Mouse (Mus musculus): ENCODE results near the gene Frem1. TPM values are rescaled to one million over a fixed set of nuclear protein-coding genes. Genes with fewer than 3 reads are reported as not detected.

Gene Frem1
- total RNA-seq, 4 experiments from 2014 or later = 2.0 to 2.6 (median 2.2) TPM

DNA sequence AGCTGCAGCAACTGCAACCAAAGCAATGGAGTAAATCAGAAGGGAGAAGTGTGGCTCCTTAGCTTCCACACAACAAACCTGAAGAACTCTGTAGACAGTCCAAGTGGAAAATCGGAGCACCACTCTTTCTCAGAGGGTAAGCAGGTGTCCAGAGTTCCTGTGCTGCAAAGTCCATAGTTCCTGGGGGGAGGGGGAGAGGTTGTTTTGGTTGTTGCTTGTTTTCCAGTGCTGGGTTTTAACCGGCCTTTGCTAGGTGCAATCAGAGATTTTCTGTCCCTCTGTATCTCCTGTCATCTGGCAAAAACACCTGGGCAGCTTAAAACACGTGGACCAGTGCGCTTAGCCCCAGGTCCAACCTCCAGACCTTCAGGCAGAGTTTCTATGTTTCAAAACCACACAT lies 177.3 kb downstream of the Frem1 start:
- no peak for DNase-seq (ENCODE audit: low spot score in 2 of 2)

DNA sequence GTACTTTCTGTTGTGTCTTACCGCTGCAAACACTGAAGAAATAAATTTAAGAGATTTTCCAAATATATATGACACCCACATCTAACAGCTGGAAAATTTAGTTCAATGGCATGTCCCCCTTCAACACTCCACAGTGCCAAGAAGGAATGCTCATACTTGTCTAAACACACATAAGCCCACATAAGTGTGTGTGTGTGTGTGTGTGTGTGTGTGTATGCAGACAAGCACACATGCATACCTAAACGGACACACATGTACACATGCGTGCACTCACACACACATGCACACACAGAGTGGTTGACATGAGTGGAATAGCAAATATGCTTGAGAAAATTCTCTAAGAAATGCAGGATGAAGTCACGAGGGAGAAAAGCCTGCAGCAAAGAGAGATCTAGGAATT lies 179.6 kb downstream of the Frem1 start:
- no peak for DNase-seq (ENCODE audit: low spot score in 2 of 2)

DNA sequence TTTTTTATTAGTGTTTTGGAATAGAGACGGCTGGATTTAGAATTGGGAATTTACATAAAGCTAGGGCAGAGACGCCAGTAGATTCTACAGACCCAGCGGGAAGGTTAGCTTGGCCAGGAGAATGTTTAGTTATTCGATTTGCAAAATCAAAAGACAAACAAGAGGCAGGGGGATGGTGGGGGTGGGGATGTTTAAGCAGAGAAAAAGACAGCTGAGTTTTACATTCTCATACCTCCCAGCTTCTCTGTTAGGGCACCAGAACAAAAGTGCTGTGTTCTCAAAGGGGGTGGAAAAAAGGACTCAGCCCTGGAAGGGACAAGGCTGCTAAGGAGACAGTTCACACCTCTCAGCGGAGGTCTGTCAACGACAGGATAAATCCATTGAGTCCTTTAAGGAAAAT lies 180.0 kb downstream of the Frem1 start:
- DNase-seq (ENCODE audit: low spot score in 2 of 2) = no peak

DNA sequence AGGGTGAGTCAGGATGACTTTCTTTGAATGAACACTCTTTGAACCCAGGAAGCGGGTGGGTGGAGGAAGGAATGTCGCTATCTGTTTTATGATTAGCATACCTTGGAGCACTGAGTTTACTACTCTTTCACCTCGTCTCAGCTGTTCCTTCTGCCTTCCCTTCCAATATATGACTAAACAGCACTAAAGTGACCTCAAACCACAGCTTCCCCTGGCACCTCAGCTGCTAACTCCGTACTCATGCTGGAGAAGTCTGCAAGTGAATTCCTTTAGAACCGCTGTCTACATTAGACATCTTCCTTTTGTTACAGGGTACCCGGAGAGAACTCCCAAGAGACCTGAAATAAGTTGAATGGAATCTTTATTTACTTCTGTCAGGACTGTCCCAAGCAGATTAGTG lies 181.2 kb downstream of the Frem1 start:
- no peak for DNase-seq (ENCODE audit: low spot score in 2 of 2)

DNA sequence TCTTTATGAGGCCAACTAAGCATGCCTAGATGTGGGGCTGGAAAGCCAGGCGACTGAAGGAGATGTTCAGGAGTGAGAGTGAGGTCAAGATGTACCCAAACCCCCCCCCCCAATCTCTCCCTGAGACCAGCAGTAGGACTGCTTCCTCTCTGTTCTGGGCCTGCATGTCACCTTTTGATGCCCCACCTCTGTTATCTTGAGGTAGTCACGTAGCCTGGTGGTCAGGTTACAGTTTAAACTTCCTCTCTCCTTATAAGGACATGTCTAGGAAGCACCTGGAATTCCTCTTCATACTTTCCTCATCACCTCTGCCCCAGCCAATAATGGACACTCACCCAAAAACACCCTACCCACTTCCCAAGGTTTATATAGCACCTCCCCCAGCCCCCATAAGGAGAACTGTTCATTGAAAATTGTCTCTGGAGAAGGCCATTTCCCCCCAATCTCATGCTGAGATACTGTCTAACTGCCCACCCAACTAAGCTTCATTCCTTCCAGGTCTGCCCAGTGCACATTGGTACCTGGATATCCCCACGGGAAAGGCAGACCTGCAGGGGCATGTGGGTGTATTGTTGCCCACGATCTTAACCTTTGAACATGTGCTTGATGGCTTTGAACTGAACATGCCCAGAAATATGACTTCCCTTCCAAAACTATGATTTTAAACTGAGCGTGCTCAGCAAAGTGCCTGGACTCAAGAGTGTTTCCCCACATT lies 184.3 kb downstream of the Frem1 start:
- no peak for DNase-seq (ENCODE audit: low spot score in 2 of 2)

DNA sequence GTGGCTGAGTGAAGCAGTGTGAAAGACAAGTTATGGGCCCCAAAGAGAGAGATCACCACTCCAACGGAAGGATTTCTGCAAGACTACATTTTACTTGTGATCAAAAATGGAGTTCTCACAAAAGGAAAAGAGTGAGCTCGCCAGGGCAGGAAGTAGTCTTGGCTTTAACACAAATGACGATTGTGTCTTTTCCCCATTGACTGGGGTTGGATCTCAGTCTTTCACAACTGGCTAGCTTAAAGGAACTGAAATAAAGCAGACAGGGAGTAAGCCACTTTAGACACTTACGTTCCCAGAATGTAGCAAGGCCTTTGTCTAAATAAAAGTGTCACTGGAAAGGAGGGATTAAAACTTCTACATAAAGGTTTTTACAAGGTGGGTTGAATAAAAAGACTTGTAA lies 185.0 kb downstream of the Frem1 start:
- DNase-seq (ENCODE audit: low spot score in 2 of 2) = no peak

DNA sequence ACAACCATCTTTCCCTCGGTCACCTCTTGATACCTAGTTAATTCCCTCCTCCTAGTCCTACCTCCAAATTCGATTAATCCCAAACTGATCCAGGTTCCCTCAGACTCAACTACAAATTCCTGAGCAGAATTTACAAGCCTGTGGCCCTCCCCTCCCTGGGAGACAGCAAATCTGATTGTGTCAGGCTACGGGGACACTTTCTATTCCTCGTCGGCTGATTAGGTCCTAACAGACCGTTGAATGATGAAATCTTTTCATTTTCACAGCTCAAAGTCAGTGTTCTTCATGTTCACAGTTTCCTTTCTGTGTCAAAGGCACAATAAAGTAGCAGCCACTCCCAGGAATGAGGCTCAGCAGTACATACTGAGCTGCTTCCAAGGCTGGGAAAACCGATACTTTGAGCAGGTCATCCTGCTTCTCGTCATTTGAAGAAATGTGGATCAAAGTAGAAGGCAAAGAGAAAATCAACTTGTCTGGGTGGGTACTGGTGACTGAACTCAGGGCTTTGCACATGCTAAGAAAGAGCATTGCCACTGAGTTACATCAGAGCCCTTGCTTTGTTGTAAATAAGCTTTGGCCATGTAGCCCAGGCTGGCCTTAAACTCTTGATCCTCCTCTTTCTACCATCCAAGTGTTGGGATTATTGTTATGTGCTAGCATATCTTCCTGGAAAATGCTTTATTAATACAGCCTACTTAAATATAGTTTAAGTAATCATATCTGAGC lies 187.0 kb downstream of the Frem1 start:
- no peak for DNase-seq (ENCODE audit: low spot score in 2 of 2)

DNA sequence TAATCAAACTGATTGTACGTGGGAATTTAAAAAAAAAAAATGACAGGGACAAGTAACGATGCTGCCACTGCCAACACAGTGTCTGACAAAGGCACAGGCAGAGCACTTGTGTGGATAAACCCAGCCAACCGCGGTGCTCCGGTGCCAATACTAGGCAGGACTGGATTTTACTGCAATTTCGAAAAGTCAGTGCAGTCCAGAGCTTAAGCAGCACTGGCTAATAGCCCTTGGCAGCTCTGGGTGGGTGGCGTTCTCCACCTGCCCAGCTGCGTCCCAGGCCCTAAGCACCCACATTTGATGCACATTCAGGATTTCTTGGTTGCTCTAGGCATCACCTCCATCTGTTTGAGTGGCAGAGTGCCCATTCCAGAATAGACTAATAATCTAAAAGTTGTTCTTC lies 188.8 kb downstream of the Frem1 start:
- DNase-seq (ENCODE audit: low spot score in 2 of 2) = no peak

DNA sequence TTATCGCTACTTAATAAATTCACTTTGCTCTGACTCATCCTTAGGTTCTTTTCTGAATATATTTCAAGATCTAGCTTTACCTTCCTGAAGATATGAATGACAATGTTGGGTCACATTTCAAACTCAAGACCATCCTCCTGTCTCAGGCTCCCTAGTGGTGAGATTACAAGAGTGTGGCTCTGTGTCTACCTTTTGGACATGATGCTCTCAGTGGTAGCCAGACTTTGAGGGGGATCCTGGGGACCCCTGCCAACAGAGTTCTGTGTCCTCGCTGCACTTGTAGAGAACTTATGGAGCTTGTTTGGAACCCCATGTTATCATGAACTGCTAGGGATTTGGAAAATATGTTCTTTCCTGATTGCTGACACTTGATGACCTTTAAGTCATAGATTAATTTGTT lies 190.7 kb downstream of the Frem1 start:
- no peak for DNase-seq (ENCODE audit: low spot score in 2 of 2)

DNA sequence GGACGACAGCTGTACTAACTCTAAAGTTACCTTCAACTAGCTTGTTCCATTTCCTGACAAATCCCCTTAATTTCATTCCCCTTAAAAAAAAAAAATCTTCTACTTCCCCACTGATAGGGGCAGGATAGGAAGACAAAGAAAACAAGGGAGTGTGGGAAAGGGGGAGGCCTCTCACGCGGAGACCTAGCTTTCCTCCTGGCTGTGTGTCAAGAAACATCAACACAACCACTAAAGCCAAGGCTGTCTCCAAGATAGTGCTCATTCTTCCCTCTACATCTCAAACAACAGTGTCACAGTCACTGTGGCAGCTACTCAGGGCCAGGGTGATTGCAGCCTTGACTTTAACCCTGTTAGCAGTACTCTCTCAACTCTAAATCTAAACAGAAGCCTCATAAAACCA lies 191.6 kb downstream of the Frem1 start:
- DNase-seq (ENCODE audit: low spot score in 2 of 2) = no peak

DNA sequence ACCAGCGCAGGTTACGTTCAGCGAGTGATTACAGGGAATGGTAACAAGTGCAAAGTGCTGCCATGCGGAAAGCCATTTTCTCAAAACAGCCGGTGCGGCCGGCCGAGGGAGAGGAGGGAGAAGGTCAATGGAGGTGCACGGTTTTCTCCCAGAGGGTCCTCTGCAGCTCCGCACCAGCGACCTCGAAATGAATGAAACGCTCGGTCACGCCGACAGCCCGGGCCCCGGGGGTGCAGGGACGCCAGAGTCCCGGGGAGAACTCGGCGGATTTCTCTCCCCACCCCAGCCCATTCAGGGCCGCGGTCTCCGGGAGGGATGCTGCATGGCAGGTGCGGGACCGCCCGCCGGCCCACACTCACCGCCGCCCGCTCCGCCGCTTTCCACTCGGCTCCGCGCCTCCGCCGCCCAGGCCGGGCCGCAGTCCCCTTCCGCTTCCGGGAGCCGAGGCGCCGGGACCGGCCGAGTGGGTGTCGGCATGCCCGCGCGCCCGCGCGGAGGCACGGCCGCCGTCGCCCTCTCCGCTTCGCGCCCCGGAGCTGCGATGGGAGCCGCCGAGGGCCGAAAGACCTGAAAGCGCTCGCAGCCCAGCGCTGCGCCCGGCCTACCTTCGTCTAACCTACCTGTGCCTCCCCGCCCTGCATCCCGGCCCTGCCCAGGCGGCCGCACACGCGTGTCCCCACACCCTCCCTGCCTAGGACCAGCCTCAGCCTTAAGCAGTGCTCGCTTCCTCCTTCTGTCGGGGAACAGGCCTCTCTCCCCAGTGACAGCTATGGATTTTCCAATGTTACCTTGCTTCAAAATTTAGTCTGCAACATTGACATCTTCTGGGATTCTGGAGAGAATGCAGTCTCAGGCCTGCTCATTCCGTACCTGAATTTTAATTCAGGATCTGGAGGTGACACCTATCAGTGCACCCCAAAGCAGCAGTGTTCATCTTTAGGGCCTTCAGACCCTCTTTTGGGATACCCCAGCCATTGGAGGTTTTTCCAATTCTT lies 192.7 kb downstream of the Frem1 start, which contains the start of gene Zdhhc21:
TSS of gene Zdhhc21 (minus strand) at position 828 of the 995 bp plus-strand sequence.
- peak; percentile 71 to 84 for DNase-seq (ENCODE audit: low spot score in 2 of 2)

DNA sequence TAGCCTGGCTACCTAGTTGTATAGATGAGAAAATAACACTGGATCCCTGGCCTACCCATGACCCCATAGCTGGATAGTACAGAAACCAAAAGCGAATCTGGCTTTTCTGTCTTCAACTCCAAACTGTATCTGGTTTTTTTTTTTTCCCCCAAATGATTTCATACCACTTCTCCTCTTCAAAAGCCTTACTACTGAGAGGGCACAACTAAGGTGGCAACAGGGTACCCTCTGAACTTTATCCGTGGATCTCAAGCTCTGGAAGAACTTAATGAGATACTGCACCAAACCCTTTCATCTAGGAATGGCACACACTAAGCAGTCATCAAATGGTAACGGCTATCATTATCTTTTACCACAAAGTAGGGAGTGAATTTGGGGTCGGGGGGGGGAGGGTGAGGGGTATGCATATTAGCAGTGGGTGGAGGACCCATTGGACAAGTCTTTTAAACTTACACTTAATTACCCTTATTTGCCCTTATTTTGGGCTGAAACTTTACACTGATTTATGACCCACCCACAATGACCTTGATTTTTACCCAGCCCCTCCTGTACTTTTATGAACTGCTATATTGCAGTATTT lies 193.6 kb downstream of the Frem1 start:
- no peak for DNase-seq (ENCODE audit: low spot score in 2 of 2)

DNA sequence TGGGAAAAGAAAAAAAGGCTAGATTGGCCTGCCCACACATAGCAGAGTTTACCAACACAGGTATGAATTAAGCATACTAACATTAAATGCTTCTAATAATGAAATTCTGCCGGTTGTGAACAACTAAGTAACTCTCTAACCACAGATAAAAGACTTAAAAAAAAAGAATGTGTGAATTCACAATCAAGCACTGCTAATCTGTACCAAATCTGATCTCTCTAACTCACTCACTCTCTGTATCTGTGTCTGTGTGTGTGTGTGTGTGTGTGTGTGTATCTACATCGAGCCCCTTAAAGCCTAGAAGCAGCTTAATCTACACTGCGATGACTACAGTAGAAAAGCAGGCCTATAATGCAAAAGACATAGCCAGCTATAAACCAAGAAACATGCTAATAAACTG lies 195.2 kb downstream of the Frem1 start:
- DNase-seq (ENCODE audit: low spot score in 2 of 2) = no peak

DNA sequence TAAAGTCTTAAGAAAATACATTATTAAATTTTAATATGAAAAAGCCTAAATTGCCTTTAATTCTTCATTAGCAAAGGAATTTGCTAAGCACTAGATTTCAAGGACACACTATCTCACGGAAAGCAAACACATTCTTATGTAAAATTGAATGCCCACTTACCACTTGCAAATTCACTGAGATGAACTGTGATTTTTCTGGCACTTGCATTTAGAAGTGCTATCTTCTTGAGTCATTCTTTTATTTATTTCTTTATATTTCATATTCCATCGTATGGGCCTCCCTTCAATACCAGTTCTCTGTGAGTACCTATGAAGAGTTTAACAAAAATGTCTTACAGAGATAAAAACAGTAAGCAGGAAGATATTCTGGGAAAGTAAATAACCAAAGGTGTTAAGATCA lies 198.3 kb downstream of the Frem1 start:
- DNase-seq (ENCODE audit: low spot score in 2 of 2) = no peak

DNA sequence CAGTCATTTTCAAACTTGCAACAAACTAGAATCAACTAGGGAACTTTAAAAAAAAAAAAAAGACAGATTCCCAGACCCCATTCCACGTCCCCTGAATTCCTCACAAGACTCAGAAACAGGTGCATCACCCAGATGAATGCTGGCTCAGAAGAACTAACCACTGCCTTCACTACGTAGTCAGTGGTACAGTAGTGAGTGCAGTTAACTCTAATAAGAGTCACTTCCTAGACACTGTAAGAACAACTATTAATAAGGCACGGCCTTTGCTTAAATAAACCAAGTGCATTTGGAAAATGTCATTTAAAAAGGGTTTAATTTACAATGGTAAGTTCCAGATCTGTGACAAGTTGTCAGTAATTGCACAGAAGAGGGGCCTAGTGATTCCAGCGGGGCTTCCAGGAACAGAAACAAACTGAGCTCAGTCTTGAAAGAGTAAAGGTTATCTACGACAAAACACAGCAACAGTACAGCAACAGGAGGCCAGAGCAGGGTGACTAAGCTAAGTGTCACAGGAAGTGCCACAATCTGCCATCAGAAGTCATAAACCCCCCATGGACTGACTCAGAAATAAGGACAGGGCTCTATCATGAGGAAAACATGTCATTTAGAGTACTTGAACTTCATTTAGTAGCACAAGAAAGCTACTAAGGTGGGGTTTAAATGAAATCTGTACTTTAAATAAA lies 203.4 kb downstream of the Frem1 start:
- DNase-seq (ENCODE audit: low spot score in 2 of 2) = no peak

Other genes with a start within 250 kb of the Frem1 start
- gene Zdhhc21, start 192.4 kb downstream of the Frem1 start, total RNA-seq (2022) = 10 to 100 TPM; 49.9 to 65.6 (median 58.2) TPM
- gene Cer1, start 167.2 kb downstream of the Frem1 start, total RNA-seq (2022) = under 1 TPM in 3 of 4 experiments, not detected in 1; 0.28 to 0.89 (median 0.37) TPM